Mouse (Mus musculus): ENCODE measurements at regions not wholly inside any gene's neighbourhood (a gene's known extent, or its start where the extent isn't known, plus 50 kb on each side); places are given as distances from the start of the nearest gene placed in this dataset.
"Not testable (repeated sequence)": the region's sequence is repeated elsewhere in the genome, so short reads cannot be mapped to it uniquely, and the experiment has no call there.

GRCm38 (mm10) chr13:50092537-50092936 is 157.6 kb downstream of the Gm906 start:
- Histone ChIP-seq H3K27ac (no peak overlapping the region), H3K4me3 (no peak overlapping the region)
- no peak for DNase-seq (ENCODE audit: low spot score in 2 of 2)
- TF ChIP-seq CTCF (conservative IDR thresholded peaks at IDR 0.05) = no peak

DNA sequence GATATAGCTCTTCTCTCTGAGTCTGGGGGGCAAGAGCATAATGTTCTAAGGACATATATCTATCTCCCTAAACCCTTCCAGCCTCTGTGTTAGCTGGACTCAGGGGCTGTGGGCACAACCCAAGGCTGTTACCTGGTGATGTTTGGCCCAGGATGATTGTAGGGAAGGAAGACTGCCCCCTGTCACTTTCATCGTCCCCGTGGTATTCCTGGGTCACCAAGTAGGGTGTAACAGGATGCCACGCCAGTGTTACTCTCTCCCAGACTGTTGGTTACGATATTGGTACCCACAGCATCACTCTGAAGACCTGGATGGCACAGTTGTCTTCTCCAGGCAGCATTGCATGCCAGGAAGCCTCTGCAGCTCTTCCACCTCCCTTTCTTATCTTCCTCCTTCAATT is 185.3 kb downstream of the Gm906 start:
- no peak for TF ChIP-seq CTCF (conservative IDR thresholded peaks at IDR 0.05)
- no peak for DNase-seq (ENCODE audit: low spot score in 2 of 2)
- H3K27ac ChIP-seq = no peak overlapping the region
- no peak overlapping the region for H3K4me3 ChIP-seq

GRCm38 (mm10) chr13:50064365-50064764 is 185.7 kb downstream of the Gm906 start:
- TF ChIP-seq CTCF (conservative IDR thresholded peaks at IDR 0.05) = peak; percentile 32

DNA sequence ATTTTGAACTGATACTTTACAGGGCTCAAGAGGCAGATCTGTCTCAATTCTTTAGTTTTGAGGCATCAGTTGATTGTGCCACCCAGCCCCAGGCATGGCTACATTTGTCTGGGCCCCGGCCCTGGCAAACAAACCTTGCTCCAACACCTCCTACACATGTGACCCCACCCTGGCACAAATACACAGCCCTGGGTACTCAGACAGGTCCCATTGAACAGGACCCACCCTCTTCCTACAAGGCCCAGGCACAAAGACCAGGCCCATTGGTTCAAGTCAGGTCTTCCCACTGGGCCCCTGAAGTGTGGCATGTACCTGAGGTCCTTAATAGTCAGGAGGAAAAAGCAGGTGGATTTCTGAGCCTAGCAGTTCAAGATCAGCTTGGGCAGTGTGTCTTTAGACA is 190.4 kb downstream of the Gm906 start:
- not testable (repeated sequence) for H3K4me3 ChIP-seq; H3K27ac ChIP-seq; DNase-seq (ENCODE audit: low spot score in 2 of 2)

More at GRCm38 (mm10) chr13:50064365-50064764, 185.7 kb downstream of the Gm906 start:
- DNase-seq (ENCODE audit: low spot score in 2 of 2); H3K27ac ChIP-seq; H3K4me3 ChIP-seq: not testable (repeated sequence)

GRCm38 (mm10) chr13:50059054-50059453 is 191.1 kb downstream of the Gm906 start:
- H3K4me3 ChIP-seq; H3K27ac ChIP-seq; DNase-seq (ENCODE audit: low spot score in 2 of 2): not testable (repeated sequence)

- H3K27ac ChIP-seq; H3K4me3 ChIP-seq; DNase-seq (ENCODE audit: low spot score in 2 of 2): not testable (repeated sequence)
Measured at GRCm38 (mm10) chr13:50051746-50052145, 198.4 kb downstream of the Gm906 start.

DNA sequence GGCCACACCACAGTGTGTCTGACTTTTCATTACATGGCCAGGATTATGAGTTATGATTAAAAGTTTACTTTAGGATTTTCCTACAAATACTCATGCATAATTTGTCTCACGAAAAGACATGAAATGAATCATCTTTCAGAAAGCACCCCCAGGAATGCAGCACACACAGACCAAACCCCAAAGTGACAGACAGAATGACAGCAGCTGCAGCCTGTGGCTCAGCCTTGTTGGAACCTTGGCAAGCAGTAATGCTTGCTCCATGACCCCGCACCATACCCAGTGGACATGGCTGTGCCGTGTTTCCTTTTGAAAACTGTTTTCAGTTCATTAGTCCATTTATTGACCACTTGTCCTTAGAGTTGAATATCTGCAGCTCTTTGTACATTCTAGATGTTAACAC is 199.0 kb downstream of the Gm906 start:
- DNase-seq (ENCODE audit: low spot score in 2 of 2); H3K27ac ChIP-seq; H3K4me3 ChIP-seq: not testable (repeated sequence)

DNA sequence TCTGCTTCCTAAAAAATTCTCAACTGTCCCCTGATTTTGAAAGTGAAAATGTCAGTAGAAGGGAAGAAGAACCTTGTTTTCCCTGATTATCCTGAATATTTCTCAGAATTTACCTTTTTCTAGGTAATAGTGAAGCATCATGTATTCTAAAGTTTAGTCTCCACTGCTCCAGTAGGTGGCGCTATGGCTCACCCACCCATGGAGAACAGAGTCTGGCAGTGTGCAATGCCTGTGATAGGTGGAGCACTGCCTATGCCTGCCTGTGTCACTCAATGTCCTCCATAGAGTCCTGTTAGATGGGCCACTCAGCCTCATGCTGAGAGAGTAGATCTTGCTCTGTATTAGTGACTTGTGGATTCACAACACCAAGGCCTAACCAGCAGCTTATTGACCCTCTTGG is 218.4 kb downstream of the Gm906 start:
- H3K4me3 ChIP-seq = no peak overlapping the region
- no peak for DNase-seq (ENCODE audit: low spot score in 2 of 2)
- TF ChIP-seq CTCF (conservative IDR thresholded peaks at IDR 0.05) = peak; percentile 44
- H3K27ac ChIP-seq = no peak overlapping the region

DNA sequence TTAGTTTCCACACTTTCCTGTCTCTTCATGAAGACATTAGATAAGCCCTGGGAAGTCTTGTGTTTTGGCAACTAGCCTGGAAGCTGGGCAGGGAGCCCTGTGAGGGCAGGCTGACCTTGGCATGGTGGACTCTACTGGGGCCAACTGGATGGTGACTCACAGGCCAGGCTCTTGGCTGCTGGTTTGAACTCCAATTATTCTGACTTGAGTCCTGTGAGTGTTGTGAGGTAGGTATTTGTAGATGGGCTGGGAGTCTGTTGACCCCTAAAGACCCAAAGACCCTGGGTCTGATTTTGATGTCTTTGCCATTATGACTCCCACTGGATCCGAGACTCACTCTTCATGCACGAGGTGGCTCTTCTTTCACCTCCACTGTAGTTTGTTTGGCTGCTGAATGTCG is 208.9 kb upstream of the Gm30302 start:
- H3K27ac ChIP-seq = not testable (repeated sequence)

DNA sequence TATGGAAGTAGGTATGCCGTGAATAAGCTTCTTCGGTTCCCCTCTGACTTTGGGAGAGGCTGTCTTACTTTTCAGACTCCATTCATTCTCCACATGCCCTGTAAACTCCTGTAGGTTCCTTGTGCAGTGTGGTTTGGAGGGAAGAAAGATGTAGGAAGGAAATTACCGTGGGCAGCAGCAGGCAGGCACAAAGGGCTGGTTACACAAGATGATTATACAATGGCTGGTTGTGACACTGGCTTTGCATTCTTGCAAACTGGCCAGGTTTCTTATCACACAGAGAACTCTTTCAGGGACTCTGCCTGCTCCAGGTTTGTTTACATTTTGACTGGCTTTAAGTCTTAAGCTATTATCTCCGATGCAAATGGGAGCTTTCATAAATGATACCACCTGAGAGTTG is 167.3 kb upstream of the Gm30302 start:
- not testable (repeated sequence) for H3K4me3 ChIP-seq; H3K27ac ChIP-seq; DNase-seq (ENCODE audit: low spot score in 2 of 2)

More for the DNA sequence above, 208.9 kb upstream of the Gm30302 start:
- not testable (repeated sequence) for DNase-seq (ENCODE audit: low spot score in 2 of 2); H3K4me3 ChIP-seq

DNA sequence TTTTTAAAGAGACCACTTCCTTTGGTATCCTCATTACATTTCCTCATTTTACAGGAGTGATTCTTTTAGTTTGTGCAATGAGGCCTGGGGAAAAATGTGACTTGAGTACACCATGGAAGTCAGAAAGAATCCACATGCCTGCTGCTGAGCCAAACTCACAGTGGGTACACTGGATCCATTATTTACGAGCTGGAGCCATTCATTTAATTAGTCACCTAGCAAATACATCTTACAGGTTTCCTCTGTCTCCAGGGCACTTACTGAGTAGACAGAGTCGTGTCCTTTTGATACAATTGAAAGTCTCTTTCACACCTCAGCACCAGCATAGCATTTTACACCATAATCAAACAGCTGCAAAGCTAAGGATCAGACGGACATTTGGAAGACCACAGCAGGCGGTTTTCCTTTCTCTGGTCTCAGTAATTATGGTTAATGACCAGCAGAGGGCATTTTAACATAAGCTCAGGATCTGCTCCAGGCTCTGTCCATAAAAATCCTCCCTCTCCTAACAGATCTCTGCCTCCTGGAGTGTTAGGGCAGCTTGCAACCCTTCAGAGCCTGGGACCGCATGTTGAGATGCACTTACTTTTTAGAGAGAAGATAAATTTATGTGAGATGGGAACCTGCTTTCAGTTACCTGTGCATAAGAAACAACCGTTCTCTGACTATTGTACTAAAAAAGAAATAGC is 159.3 kb upstream of the Gm30302 start:
- not testable (repeated sequence) for H3K27ac ChIP-seq, H3K4me3 ChIP-seq
- DNase-seq (ENCODE audit: low spot score in 2 of 2) = peak in 1 of 2 experiments; percentile 6
- TF ChIP-seq CTCF (conservative IDR thresholded peaks at IDR 0.05) = peak; percentile 61

DNA sequence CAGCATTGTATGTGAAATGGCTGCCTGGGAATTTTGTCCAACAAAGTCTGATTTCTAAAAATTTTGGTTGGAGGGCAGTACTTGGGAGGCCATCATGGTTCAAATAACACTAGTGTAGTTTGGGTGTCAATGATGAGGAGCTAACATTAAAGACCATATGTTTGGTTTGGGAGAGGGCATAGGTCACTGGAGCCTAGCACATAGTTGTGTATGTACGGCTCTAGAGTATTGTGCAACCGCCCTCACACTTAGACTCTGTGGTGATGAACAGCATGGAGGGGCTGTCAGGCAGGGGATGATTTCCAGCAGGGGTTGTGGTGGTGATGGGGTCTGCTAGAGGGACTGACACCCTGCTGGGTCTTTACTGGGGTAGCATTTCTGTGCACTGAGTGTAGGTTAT is 117.0 kb upstream of the Gm30302 start:
- DNase-seq (ENCODE audit: low spot score in 2 of 2) = no peak
- Histone ChIP-seq H3K27ac (no peak overlapping the region), H3K4me3 (no peak overlapping the region)
- TF ChIP-seq CTCF (conservative IDR thresholded peaks at IDR 0.05) = no peak
